Mouse (Mus musculus): ENCODE results near the gene Il10ra. TPM values are rescaled to one million over a fixed set of nuclear protein-coding genes. Genes with fewer than 3 reads are reported as not detected.

Il10ra gene
- polyA plus RNA-seq, 1 experiment from 2014 or later, result 1.1 TPM

DNA sequence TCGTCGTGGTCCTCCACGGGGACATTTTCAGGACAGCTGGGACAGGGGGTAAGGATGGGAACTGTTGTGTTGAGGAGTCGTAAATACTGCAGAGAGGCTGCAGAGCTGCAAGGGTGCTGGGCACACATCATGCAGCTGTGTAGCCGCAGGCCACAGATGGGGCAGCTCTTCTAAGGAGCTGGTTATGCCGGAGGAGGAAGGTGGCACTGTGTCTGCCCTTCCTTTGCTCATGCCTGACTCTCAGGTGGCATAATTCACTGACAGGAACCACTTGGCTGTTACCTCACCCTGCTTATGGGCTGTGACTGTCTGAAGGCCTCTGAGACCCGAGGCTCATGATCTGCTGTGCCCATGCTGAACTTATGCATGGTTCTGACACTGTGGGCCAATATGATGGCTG is 18.6 kb downstream of the Il10ra start:
- H3K27ac ChIP-seq (replicated peaks), result no peak overlapping the region
- no peaks in the 10 kb centered on the region for H3K9me3 ChIP-seq (ENCODE audit: control insufficient read depth, low read length)
- no peaks in the 10 kb centered on the region for H3K4me1 ChIP-seq (replicated peaks; ENCODE audit: control insufficient read depth, insufficient read depth)
- no peak overlapping the region for H3K4me2 ChIP-seq (replicated peaks; ENCODE audit: low read depth)
- no peak for DNase-seq (ENCODE audit: low spot score)
- no peak overlapping the region for H3K9ac ChIP-seq (ENCODE audit: low read length)
- WGBS, result 85% methylated on average over 7 of the region's 7 CpGs
- no peaks in the 10 kb centered on the region for H3K36me3 ChIP-seq (ENCODE audit: control insufficient read depth, insufficient read depth, low read length)
- H3K27me3 ChIP-seq (ENCODE audit: control insufficient read depth, insufficient read depth, low read length), result no peaks in the 10 kb centered on the region
- H3K4me3 ChIP-seq (ENCODE audit: low read depth, low read length), result no peak overlapping the region
- ATAC-seq (ENCODE audit: low FRiP score, low TSS enrichment), result no peak
- TF ChIP-seq CTCF (IDR thresholded peaks at IDR 0.05; ENCODE audit: low read depth), result no peak

DNA sequence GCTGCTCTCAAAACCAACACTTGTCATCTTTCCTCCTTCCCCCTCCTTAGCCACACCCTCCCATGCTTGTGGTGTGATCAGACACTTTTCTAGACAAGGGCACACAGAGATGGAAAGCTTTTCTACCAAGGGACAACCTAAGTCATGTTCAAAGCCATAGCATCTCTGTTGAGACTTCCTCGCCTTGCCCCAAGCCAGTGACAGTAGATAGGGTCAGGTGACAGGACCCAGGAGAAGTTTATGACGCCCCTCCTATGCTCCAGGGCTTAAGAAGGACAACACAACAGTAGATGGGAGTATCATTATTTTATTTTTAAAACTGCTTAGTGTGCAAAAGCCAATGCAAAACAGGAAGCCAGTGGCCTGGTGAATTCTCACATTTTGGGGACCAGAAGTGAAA is 21.4 kb downstream of the Il10ra start:
- Histone ChIP-seq H3K27me3 (ENCODE audit: control insufficient read depth, insufficient read depth, low read length) (no peaks in the 10 kb centered on the region), H3K27ac (replicated peaks) (no peak overlapping the region), H3K9ac (ENCODE audit: low read length) (no peak overlapping the region), H3K4me1 (replicated peaks; ENCODE audit: control insufficient read depth, insufficient read depth) (no peaks in the 10 kb centered on the region), H3K9me3 (ENCODE audit: control insufficient read depth, low read length) (no peaks in the 10 kb centered on the region), H3K36me3 (ENCODE audit: control insufficient read depth, insufficient read depth, low read length) (no peaks in the 10 kb centered on the region), H3K4me2 (replicated peaks; ENCODE audit: low read depth) (no peak overlapping the region), H3K4me3 (ENCODE audit: low read depth, low read length) (no peak overlapping the region)
- ATAC-seq (ENCODE audit: low FRiP score, low TSS enrichment), result no peak
- no peak for TF ChIP-seq EP300 (optimal IDR thresholded peaks at IDR 0.05)
- TF ChIP-seq CTCF (IDR thresholded peaks at IDR 0.05; ENCODE audit: low read depth), result no peak
- WGBS, result 53% methylated on average over 2 of the region's 2 CpGs
- no peak for DNase-seq (ENCODE audit: low spot score)

DNA sequence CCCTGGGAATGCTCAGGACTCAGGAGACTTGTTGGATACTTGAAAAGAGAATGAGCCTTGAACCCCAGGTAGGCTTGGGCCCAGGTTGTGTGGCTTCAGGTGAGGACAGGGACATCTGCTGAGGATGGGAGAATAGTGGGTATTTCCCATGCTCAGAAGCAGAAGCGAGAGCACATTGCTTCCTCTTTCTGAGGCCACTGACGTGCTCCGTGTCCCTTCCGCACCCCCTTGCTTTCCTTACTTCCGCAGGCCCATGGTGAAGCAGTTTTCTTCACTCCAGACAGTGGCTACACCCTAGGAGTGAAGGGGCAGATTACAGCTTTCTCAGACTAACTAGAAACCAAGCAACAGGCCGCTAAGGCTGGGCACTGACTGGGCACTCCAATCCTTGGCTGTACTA is 22.9 kb downstream of the Il10ra start:
- no peaks in the 10 kb centered on the region for H3K9me3 ChIP-seq (ENCODE audit: control insufficient read depth, low read length)
- 85% methylated on average over 6 of the region's 6 CpGs for WGBS
- H3K9ac ChIP-seq (ENCODE audit: low read length), result no peak overlapping the region
- no peak overlapping the region for H3K27ac ChIP-seq (replicated peaks)
- H3K27me3 ChIP-seq (ENCODE audit: control insufficient read depth, insufficient read depth, low read length), result no peaks in the 10 kb centered on the region
- no peaks in the 10 kb centered on the region for H3K36me3 ChIP-seq (ENCODE audit: control insufficient read depth, insufficient read depth, low read length)
- ATAC-seq (ENCODE audit: low FRiP score, low TSS enrichment) (no peak), DNase-seq (ENCODE audit: low spot score) (no peak)
- TF ChIP-seq CTCF (IDR thresholded peaks at IDR 0.05; ENCODE audit: low read depth), result no peak
- TF ChIP-seq EP300 (optimal IDR thresholded peaks at IDR 0.05), result no peak
- H3K4me2 ChIP-seq (replicated peaks; ENCODE audit: low read depth), result no peak overlapping the region
- H3K4me3 ChIP-seq (ENCODE audit: low read depth, low read length), result no peak overlapping the region
- no peaks in the 10 kb centered on the region for H3K4me1 ChIP-seq (replicated peaks; ENCODE audit: control insufficient read depth, insufficient read depth)

- Histone ChIP-seq H3K4me1 (replicated peaks; ENCODE audit: control insufficient read depth, insufficient read depth) (no peaks in the 10 kb centered on the region), H3K4me2 (replicated peaks; ENCODE audit: low read depth) (no peak overlapping the region), H3K27ac (replicated peaks) (no peak overlapping the region), H3K9ac (ENCODE audit: low read length) (no peak overlapping the region), H3K36me3 (ENCODE audit: control insufficient read depth, insufficient read depth, low read length) (no peaks in the 10 kb centered on the region), H3K9me3 (ENCODE audit: control insufficient read depth, low read length) (no peaks in the 10 kb centered on the region), H3K4me3 (ENCODE audit: low read depth, low read length) (no peak overlapping the region), H3K27me3 (ENCODE audit: control insufficient read depth, insufficient read depth, low read length) (no peaks in the 10 kb centered on the region)
- ATAC-seq (ENCODE audit: low FRiP score, low TSS enrichment) (no peak), DNase-seq (ENCODE audit: low spot score) (no peak)
- 67% methylated on average over 1 of the region's 1 CpGs for WGBS
- TF ChIP-seq EP300 (optimal IDR thresholded peaks at IDR 0.05) (no peak), CTCF (IDR thresholded peaks at IDR 0.05; ENCODE audit: low read depth) (no peak)
Observed at GRCm38 (mm10) chr9:45245432-45245831, 23.5 kb downstream of the Il10ra start.

DNA sequence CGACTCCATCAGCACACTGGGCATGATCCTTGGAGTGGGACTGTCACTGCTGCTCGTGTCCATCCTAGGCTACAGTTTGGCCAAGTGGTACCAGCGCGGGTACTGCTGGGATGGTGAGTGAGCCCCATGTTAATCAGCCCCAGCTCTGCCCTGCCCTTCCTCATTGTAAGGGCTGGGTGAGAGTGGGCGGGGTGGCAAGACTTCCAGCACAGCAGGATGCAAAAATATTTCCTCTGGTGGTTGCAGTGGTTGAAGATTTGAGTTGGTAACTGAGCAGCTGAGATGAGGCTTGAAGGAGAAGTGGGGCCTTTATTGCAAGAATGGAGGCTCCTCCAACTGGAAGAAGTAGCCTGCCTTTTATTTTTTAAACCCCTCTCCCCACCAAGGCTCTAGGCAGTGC is 27.6 kb downstream of the Il10ra start:
- DNase-seq (ENCODE audit: low spot score) (no peak), ATAC-seq (ENCODE audit: low FRiP score, low TSS enrichment) (no peak)
- H3K4me3 ChIP-seq (ENCODE audit: low read depth, low read length), result no peak overlapping the region
- H3K36me3 ChIP-seq (ENCODE audit: control insufficient read depth, insufficient read depth, low read length), result no peaks in the 10 kb centered on the region
- WGBS, result 73% methylated on average over 5 of the region's 5 CpGs
- H3K27me3 ChIP-seq (ENCODE audit: control insufficient read depth, insufficient read depth, low read length), result no peaks in the 10 kb centered on the region
- H3K9me3 ChIP-seq (ENCODE audit: control insufficient read depth, low read length), result no peaks in the 10 kb centered on the region
- no peak overlapping the region for H3K4me2 ChIP-seq (replicated peaks; ENCODE audit: low read depth)
- H3K27ac ChIP-seq (replicated peaks), result no peak overlapping the region
- no peak overlapping the region for H3K9ac ChIP-seq (ENCODE audit: low read length)
- TF ChIP-seq EP300 (optimal IDR thresholded peaks at IDR 0.05) (no peak), CTCF (IDR thresholded peaks at IDR 0.05; ENCODE audit: low read depth) (no peak)
- no peaks in the 10 kb centered on the region for H3K4me1 ChIP-seq (replicated peaks; ENCODE audit: control insufficient read depth, insufficient read depth)

DNA sequence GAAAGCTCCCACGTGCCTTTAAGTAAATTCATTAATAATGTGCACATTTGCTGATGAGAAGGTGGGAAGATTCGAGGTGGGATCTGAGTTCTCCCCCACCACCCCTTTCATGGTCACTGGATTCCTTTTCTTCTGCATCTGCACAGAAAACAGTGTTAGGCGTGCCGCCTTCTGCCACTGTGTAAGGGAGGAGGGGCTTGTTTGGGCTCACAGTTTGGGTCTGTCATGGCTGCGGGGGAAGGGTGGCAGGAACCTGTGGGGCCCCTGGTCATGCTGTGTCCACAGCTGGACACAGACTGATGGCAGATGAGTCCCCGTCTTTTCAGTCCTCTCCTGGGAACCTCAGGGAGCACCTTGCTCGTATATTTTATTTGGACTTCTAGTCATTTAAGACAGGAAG is 32.2 kb downstream of the Il10ra start:
- TF ChIP-seq CTCF (IDR thresholded peaks at IDR 0.05; ENCODE audit: low read depth) (no peak), EP300 (optimal IDR thresholded peaks at IDR 0.05) (no peak)
- 49% methylated on average over 7 of the region's 7 CpGs for WGBS
- no peak for DNase-seq (ENCODE audit: low spot score)
- Histone ChIP-seq H3K4me2 (replicated peaks; ENCODE audit: low read depth) (no peak overlapping the region), H3K27me3 (ENCODE audit: control insufficient read depth, insufficient read depth, low read length) (no peaks in the 10 kb centered on the region), H3K36me3 (ENCODE audit: control insufficient read depth, insufficient read depth, low read length) (no peaks in the 10 kb centered on the region), H3K9me3 (ENCODE audit: control insufficient read depth, low read length) (no peaks in the 10 kb centered on the region), H3K9ac (ENCODE audit: low read length) (no peak overlapping the region), H3K4me1 (replicated peaks; ENCODE audit: control insufficient read depth, insufficient read depth) (no peaks in the 10 kb centered on the region), H3K4me3 (ENCODE audit: low read depth, low read length) (no peak overlapping the region), H3K27ac (replicated peaks) (no peak overlapping the region)
- no peak for ATAC-seq (ENCODE audit: low FRiP score, low TSS enrichment)
